13 mouse cellular contexts compared by ENCODE assay signal in the genomic region with DNA sequence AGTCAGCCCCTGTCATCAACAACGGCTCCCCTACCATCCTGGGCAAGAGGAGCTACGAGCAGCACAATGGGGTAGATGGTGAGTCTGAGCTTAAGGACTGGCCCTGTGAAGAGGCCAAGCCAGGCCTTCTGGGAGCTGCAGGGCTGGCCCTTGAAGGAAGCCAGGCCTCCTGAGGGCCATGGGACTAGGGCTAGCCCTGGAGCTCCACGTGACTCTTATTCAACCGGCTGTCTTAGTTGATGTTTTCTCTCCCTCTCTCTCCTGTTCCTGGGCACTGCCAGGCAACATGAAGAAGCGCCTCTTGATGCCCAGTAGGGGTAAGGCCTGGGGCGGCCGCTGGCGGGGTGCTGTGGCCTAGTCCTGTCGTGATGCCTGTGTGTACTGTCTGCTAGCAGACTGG. TPM values are rescaled to one million over a fixed set of nuclear protein-coding genes. Genes with fewer than 3 reads are reported as not detected.
DNase-seq lines count a peak whose midpoint lies in the region; ATAC-seq and TF ChIP-seq lines count a peak whose summit lies in the region.
"Had no signal": no experiment of that assay in that cellular context is flagged by ENCODE, and none has a peak within 500 bp of the region (broad histone marks: within the 10 kb centered on the region; RNA-seq: fewer than 3 reads in every experiment).

No protein-coding gene starts in this region.

- no peaks in the 10 kb centered on the region for H3K9me3 ChIP-seq in heart, embryonic 10.5 days
- H3K9me3 ChIP-seq in lung, postnatal 0 days (ENCODE audit: low read length): no peaks in the 10 kb centered on the region
- H3K9me3 ChIP-seq in heart, embryonic 14.5 days (ENCODE audit: control insufficient read depth, low read length): no peaks in the 10 kb centered on the region
- H3K9me3 ChIP-seq: embryonic facial prominence, embryonic 10.5 days; forebrain, embryonic 15.5 days; hindbrain, embryonic 15.5 days; liver, embryonic 15.5 days; midbrain, embryonic 13.5 days had no signal

- H3K27me3 ChIP-seq in heart, embryonic 10.5 days (ENCODE audit: insufficient read depth, poor library complexity, severe bottlenecking): no peaks in the 10 kb centered on the region
- H3K27me3 ChIP-seq in lung, postnatal 0 days (replicated peaks; ENCODE audit: insufficient read depth, low read length): no peaks in the 10 kb centered on the region
- no peaks in the 10 kb centered on the region for H3K27me3 ChIP-seq in heart, embryonic 14.5 days (ENCODE audit: control insufficient read depth, insufficient read depth, low read length)
- H3K27me3 ChIP-seq: forebrain, embryonic 15.5 days; hindbrain, embryonic 15.5 days; liver, embryonic 15.5 days; midbrain, embryonic 13.5 days had no signal

- peak overlapping the region; percentile 7 for H3K4me3 ChIP-seq in heart, embryonic 10.5 days
- no peak overlapping the region for H3K4me3 ChIP-seq in lung, postnatal 0 days (ENCODE audit: low read depth, low read length)
- H3K4me3 ChIP-seq in heart, embryonic 14.5 days (ENCODE audit: control insufficient read depth in 1 of 2, insufficient read depth in 1 of 2, low read depth in 1 of 2, low read length in 2 of 2): no peak overlapping the region
- H3K4me3 ChIP-seq: embryonic facial prominence, embryonic 10.5 days; forebrain, embryonic 15.5 days; hindbrain, embryonic 15.5 days; liver, embryonic 15.5 days; midbrain, embryonic 13.5 days had no signal

- no peak for TF ChIP-seq CTCF in lung, postnatal 0 days (IDR thresholded peaks at IDR 0.05)

- intact Hi-C loops in heart, postnatal 14 days (cut with DNase I): no loop called here

- no peak; the same call in 1 of the 2 replicates for ATAC-seq in lung, postnatal 0 days
- ATAC-seq in heart, embryonic 14.5 days (ENCODE audit: insufficient number of reproducible peaks, insufficient read depth, low FRiP score, low read depth): no peak
- ATAC-seq: forebrain, embryonic 15.5 days; midbrain, embryonic 13.5 days had no signal

- H3K4me1 ChIP-seq in heart, embryonic 10.5 days: peaks cover 64% of the 10 kb centered on the region
- H3K4me1 ChIP-seq in lung, postnatal 0 days (ENCODE audit: insufficient read depth, low read depth, low read length): peaks cover 15% of the 10 kb centered on the region
- H3K4me1 ChIP-seq in heart, embryonic 14.5 days (ENCODE audit: control insufficient read depth in 2 of 2, insufficient read depth in 2 of 2, low read length in 2 of 2): peaks cover 60 to 65% of the 10 kb centered on the region in 2 experiments
- H3K4me1 ChIP-seq: forebrain, embryonic 15.5 days; hindbrain, embryonic 15.5 days had no signal

- no peak for DNase-seq in heart, embryonic 10.5 days (ENCODE audit: low spot score)
- DNase-seq in heart, postnatal 14 days: no peak
- no peak for DNase-seq in lung, postnatal 0 days (ENCODE audit: low spot score)
- DNase-seq in lung, postnatal 14 days: no peak
- no peak for DNase-seq in ovary, postnatal 36 days (ENCODE audit: low spot score)
- DNase-seq in cerebellum, adult 18-20 months: no peak
- DNase-seq: thymus, adult 18-20 months had no signal

- peak overlapping the region; percentile 81 for H3K27ac ChIP-seq in heart, embryonic 10.5 days
- H3K27ac ChIP-seq in lung, postnatal 0 days (ENCODE audit: low read length): peak overlapping the region; percentile 90
- peak overlapping the region; percentile 94 to 97 for H3K27ac ChIP-seq in heart, embryonic 14.5 days (replicated peaks in 1 of 2; ENCODE audit: control insufficient read depth in 1 of 2, insufficient read depth in 1 of 2, low read depth in 2 of 2, low read length in 2 of 2)
- H3K27ac ChIP-seq: embryonic facial prominence, embryonic 10.5 days; forebrain, embryonic 15.5 days; hindbrain, embryonic 15.5 days; liver, embryonic 15.5 days; midbrain, embryonic 13.5 days had no signal

- no peak overlapping the region for H3K4me2 ChIP-seq in lung, postnatal 0 days (replicated peaks; ENCODE audit: low read depth, low read length)
- H3K4me2 ChIP-seq in heart, embryonic 14.5 days (ENCODE audit: low read length): peak overlapping the region; percentile 38
- H3K4me2 ChIP-seq: forebrain, embryonic 15.5 days; hindbrain, embryonic 15.5 days; liver, embryonic 15.5 days; midbrain, embryonic 13.5 days had no signal

- peaks cover 97% of the 10 kb centered on the region for H3K36me3 ChIP-seq in heart, embryonic 10.5 days
- peaks cover 35% of the 10 kb centered on the region for H3K36me3 ChIP-seq in lung, postnatal 0 days (ENCODE audit: insufficient read depth, low read length)
- peaks cover 88% of the 10 kb centered on the region for H3K36me3 ChIP-seq in heart, embryonic 14.5 days (ENCODE audit: control insufficient read depth, insufficient read depth, low read length)

- no peak overlapping the region for H3K9ac ChIP-seq in lung, postnatal 0 days (replicated peaks; ENCODE audit: low read depth)
- H3K9ac ChIP-seq in heart, embryonic 14.5 days (ENCODE audit: low read length): peak overlapping the region; percentile 52
- H3K9ac ChIP-seq: forebrain, embryonic 15.5 days; hindbrain, embryonic 15.5 days; liver, embryonic 15.5 days; midbrain, embryonic 13.5 days had no signal

- WGBS in heart, embryonic 10.5 days: 80% methylated on average over 9 of the region's 9 CpGs
- WGBS in lung, postnatal 0 days: 77% methylated on average over 8 of the region's 9 CpGs
- WGBS in heart, embryonic 14.5 days: 62% methylated on average over 9 of the region's 9 CpGs

- TF ChIP-seq EP300 in lung, postnatal 0 days (IDR thresholded peaks at IDR 0.05): no peak

RNA-seq across cellular contexts. Expression of a gene that starts 6.8 kb away (rescaled TPM):
- 956 and 1,505 TPM in 2 replicates for polyA plus RNA-seq in heart, embryonic 10.5 days (2016; fragmentation: Nextera tagmentation; extraction: Ambion mirVana)
- 1,000 to 10,000 TPM; 1,350 to 1,351 TPM for total RNA-seq in heart, postnatal 14 days (2021)
- polyA plus RNA-seq in lung, postnatal 0 days (2015; fragmentation: Nextera tagmentation; extraction: Ambion mirVana): 1,357 and 1,498 TPM in 2 replicates
- polyA plus RNA-seq in heart, embryonic 14.5 days (2014; fragmentation: Nextera tagmentation; extraction: Ambion mirVana): 1,706 and 1,786 TPM in 2 replicates

RNA-seq across cellular contexts. Expression of a gene that starts 12.9 kb away (rescaled TPM):
- polyA plus RNA-seq in heart, embryonic 10.5 days (2016; fragmentation: Nextera tagmentation; extraction: Ambion mirVana): 511 and 613 TPM in 2 replicates
- 100 to 1,000 TPM; 198 to 224 TPM for total RNA-seq in heart, postnatal 14 days (2021)
- polyA plus RNA-seq in lung, postnatal 0 days (2015; fragmentation: Nextera tagmentation; extraction: Ambion mirVana): 1,321 and 1,744 TPM in 2 replicates
- polyA plus RNA-seq in heart, embryonic 14.5 days (2014; fragmentation: Nextera tagmentation; extraction: Ambion mirVana): 586 and 589 TPM in 2 replicates

RNA-seq across cellular contexts. Expression of a gene that starts 23.0 kb away (rescaled TPM):
- polyA plus RNA-seq in heart, embryonic 10.5 days (2016; fragmentation: Nextera tagmentation; extraction: Ambion mirVana): 32.7 and 33.5 TPM in 2 replicates
- 1 to 10 TPM; 1.1 to 2.1 TPM for total RNA-seq in heart, postnatal 14 days (2021)
- polyA plus RNA-seq in lung, postnatal 0 days (2015; fragmentation: Nextera tagmentation; extraction: Ambion mirVana): 2.5 and 2.6 TPM in 2 replicates
- polyA plus RNA-seq in heart, embryonic 14.5 days (2014; fragmentation: Nextera tagmentation; extraction: Ambion mirVana): 13.3 and 17.5 TPM in 2 replicates

RNA-seq across cellular contexts. Expression of a gene that starts 35.2 kb away (rescaled TPM):
- 12.0 and 17.5 TPM in 2 replicates for polyA plus RNA-seq in heart, embryonic 10.5 days (2016; fragmentation: Nextera tagmentation; extraction: Ambion mirVana)
- 10 to 100 TPM; 45.1 to 46.8 TPM for total RNA-seq in heart, postnatal 14 days (2021)
- polyA plus RNA-seq in lung, postnatal 0 days (2015; fragmentation: Nextera tagmentation; extraction: Ambion mirVana): 10.5 and 12.2 TPM in 2 replicates
- 14.6 and 15.5 TPM in 2 replicates for polyA plus RNA-seq in heart, embryonic 14.5 days (2014; fragmentation: Nextera tagmentation; extraction: Ambion mirVana)

RNA-seq across cellular contexts. Expression of a gene that starts 52.5 kb away (rescaled TPM):
- polyA plus RNA-seq in heart, embryonic 10.5 days (2016; fragmentation: Nextera tagmentation; extraction: Ambion mirVana): 2.6 and 6.1 TPM in 2 replicates
- total RNA-seq in heart, postnatal 14 days (2021): under 1 TPM; 0.29 to 0.59 TPM
- 1.2 TPM in 2 replicates for polyA plus RNA-seq in lung, postnatal 0 days (2015; fragmentation: Nextera tagmentation; extraction: Ambion mirVana)
- 1.1 and 1.2 TPM in 2 replicates for polyA plus RNA-seq in heart, embryonic 14.5 days (2014; fragmentation: Nextera tagmentation; extraction: Ambion mirVana)
